Mouse (Mus musculus) left cerebral cortex, postnatal 10 days (tissue): Measurements from ENCODE around the gene Zfp493. TPM values are rescaled to one million over a fixed set of nuclear protein-coding genes. Genes with fewer than 3 reads are reported as not detected.
"Not testable (repeated sequence)": the region's sequence is repeated elsewhere in the genome, so short reads cannot be mapped to it uniquely, and the experiment has no call there.

ENCODE experiments used
- DNase-seq, 2 experiments: peaks; one replicate each; pipeline ENCODE4 v3.0.0; 2021 to 2022; ENCODE audit warnings: low spot score in 2 of 2, mixed read lengths in 1 of 2; ENCODE audit errors: extremely low spot score in 1 of 2
- intact Hi-C: fragments of 180-260 bp; cut with DNase I; formaldehyde crosslinking; loops from one replicate; pipeline ENCODE4 v1.15.1; 2025
- total RNA-seq, 2 experiments: library from RNA; stranded (reverse); gene quantifications; 2 replicates each; pipeline ENCODE4 v1.2.3; 2021

Zfp493 gene
- total RNA-seq, 2 experiments from 2014 or later = 3.7 to 4.6 TPM

GRCm38 (mm10) chr13:67830911-67831336 is 51.4 kb downstream of the Zfp493 start, which contains the start of gene Gm10037:
Gene Gm10037 (plus strand): TSS chr13:67831106.
- DNase-seq = peak; percentile 39 to 68
- intact Hi-C loops = no loop called here

GRCm38 (mm10) chr13:67833137-67833536 is 53.6 kb downstream of the Zfp493 start:
- DNase-seq, intact Hi-C loops: not testable (repeated sequence)

Other genes starting within 250 kb of the Zfp493 start
- gene Zfp748, start 225.9 kb upstream of the Zfp493 start, total RNA-seq = 1 to 10 TPM; 9.5 to 9.6 TPM
- 10 to 100 TPM in 1 of 2 experiments, 1 to 10 TPM in 1; 8.9 to 10.1 TPM for gene Zfp729b, start 170.0 kb upstream of the Zfp493 start, total RNA-seq
- 1 to 10 TPM in 1 of 2 experiments, under 1 TPM in 1; 0.71 to 1.2 TPM for gene Gm49345, start 141.9 kb upstream of the Zfp493 start, total RNA-seq
- 1 to 10 TPM; 7.7 to 7.9 TPM for gene Zfp729a, start 141.9 kb upstream of the Zfp493 start, total RNA-seq
- gene Zfp738, start 92.6 kb upstream of the Zfp493 start, total RNA-seq = 10 to 100 TPM; 21.0 to 21.8 TPM
- 10 to 100 TPM; 12.7 to 16.3 TPM for gene Zfp65, start 50.5 kb upstream of the Zfp493 start, total RNA-seq
- gene Zfp85, start 24.5 kb upstream of the Zfp493 start, total RNA-seq = 1 to 10 TPM; 5.8 to 6.5 TPM
- gene Zfp273, start 34.0 kb downstream of the Zfp493 start, total RNA-seq = 1 to 10 TPM; 7.4 to 8.4 TPM
- gene Gm10037, start 51.4 kb downstream of the Zfp493 start, total RNA-seq = 1 to 10 TPM; 7.4 to 7.8 TPM
- gene BC048507, start 83.6 kb downstream of the Zfp493 start, total RNA-seq = not detected